Mouse (Mus musculus): ENCODE measurements around the gene Kdsr.

Gene Kdsr

DNA sequence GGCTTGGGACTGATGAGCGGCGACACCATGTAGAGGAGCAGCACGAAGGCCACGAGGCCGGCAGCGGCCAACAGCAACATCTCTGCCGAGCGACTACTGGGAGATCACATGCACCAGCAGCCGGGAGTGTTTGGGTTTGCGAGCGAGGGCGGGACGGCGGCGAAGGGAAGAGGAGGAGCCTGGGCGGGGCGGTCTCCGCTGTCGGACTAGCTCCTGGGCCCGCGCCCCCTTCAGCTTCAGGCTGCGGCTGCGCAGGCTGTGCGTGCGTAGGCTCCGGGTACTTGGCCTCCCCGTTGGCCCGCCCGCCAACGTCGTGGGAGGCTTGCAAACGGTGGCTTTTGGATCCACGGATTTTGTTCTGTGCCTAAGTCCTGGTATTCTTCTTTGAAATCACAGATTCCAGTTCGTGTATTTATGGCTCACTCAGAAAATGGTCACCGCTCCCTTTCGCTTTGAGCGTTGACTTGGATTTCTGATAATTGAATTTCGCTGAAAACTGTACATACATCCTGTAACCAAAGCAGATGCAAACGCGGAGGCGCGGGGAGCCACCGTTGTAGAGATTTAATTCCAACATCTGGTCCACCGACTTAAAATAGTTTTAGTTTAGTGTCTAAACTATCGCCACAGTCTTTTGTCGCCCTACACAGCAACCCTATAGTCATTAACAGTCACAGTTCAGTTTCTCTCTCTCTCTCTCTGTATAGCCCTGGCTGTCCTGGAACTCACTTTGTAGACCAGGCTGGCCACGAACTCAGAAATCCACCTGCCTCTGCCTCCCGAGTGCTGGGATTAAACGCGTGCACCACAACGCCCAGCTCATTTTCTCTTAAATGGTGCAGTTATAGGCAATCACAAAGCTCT lies at the start of gene Kdsr:
TSS of gene Kdsr (minus strand) at position 156 of the 864 bp plus-strand sequence.
- DNase-seq (ENCODE audit: inconsistent ontology term) = peak; percentile 99

DNA sequence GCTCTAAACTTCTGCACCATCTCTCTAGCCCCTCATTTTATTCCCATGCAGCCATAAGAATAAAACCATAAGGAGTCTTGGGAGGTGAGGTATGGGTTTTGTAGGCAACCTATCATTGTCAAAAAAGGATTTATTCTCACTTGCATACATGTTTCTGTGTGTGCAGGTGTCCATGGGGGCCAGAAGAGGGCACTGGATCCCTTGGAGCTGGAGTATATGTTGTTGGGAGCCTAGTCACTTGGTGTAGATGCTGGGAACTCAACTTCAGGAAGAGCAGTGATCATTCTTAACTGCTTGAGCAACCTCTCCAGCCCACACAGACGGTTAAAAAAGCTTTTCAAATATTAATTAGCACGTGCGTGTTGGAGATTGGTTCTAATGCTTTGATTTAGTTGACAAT lies 40.4 kb upstream of the Kdsr start:
- DNase-seq (ENCODE audit: inconsistent ontology term) = no peak

DNA sequence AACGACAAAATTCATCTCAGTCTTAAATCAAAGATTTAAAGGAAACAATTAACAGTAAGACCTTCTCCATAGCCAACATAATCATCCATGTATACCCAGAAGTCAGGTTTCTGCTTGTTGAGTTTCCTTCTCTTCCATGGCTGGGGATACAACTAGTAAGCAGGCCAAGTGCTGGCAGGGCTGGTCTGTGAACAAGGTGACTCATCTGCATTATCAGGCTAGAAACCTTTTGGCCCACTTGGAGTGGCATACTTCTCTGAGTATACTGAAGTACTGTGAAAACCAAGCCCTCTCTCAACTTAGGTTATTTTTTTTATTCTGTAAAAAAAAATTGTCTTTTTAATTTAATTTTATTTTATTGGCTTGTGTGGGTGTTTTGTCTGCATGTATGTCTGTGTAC lies 39.9 kb upstream of the Kdsr start:
- DNase-seq (ENCODE audit: inconsistent ontology term) = no peak

DNA sequence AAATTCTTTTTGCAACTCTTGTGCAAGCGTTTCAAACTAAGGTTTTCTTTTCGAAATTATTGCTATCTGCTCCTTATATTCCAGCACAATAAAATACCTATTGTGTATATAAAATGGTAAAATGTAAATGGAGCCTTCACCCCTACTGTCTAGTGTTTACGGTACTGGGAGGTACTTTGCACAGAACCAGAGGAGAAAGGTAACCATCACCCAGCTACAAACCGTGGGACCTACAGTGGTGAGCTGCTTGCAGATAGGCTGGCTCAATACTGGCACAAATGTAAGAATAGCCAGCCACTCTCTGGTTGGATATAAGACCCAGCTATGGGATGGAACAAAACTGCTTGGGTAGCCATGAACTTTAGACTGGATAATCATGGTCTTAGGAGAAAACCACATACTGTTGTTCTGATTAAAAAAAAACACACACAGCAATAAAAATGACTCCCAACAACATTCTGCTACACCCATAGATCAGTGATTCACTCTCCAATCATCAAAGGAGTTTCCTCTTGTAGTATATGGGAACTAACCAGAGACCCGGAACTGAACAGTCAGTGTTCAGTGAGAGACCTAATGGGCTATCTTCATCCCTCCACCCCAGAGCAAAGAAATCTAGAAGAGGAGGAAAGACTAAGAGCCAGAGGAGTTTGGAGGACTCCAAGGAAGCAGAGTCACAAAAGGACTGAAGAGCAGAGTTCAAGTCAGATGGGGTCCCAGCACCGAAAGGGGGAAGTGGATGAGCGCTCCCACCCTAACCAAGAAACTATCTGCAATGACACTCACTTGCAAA lies 37.7 kb upstream of the Kdsr start:
- no peak for DNase-seq (ENCODE audit: inconsistent ontology term)

DNA sequence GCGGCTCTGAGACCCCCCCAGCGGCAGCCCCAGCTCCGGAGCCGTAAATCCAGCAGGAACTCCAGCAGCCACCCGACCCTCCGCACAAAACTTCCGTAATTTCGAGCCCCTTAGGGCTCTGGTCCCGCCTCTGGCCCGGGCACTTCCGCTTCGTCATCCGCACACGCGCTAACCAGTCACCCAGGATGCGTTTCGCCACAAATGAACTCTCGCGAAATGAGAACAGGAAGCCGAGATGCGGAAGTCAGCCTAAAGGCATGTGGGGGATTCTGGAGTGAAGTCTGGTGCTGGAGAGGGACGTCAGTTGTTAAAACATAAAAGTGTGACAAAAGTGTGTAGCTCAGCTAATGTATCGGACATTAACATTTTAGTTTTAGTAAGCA lies 37.0 kb upstream of the Kdsr start, which contains the start of gene Vps4b:
TSS of gene Vps4b (minus strand) at position 187 of the 383 bp plus-strand sequence.
- DNase-seq (ENCODE audit: inconsistent ontology term) = peak; percentile 95

DNA sequence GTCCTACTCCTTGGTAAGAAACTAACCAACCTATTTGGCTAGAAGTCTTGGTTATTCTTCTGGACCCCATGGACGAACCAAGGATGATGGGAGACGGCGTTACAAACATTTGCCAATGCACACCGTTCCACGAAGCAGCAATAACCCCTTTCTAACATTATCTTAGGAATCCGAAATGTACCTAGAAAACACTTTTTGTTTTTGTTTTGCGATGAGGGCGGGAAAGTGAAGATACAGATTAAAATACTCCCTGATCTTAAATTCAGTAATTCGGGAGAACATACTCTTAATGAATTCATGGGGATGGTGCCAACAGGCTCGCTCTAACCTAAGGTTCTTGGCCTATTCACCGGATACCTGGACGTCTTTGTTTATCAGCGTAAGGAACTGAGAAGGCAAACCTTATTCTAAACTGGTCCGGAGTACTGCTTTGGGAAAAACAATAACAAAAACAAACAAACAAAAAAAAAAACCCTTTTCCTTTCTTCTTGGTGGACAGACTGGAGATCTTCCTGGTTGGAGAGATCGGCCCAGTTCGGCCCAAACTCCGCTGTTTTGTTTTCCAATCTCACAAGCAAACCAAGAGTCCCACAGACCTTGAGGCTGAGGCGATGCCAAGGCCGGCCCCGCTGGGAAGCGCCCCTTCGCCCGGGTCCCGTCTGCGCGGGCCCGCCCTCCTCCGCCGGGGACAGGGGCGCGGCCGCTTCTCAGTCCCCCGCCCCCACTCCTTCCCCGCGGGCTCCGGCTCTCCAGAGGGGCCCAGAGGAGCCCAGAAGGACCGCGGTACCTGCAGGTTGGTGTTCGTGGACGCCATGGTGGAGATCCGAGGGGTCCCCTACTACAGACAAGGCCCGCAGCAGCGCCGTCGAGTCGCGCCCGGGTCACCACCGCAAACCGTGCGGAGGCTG lies 36.4 kb upstream of the Kdsr start:
- DNase-seq (ENCODE audit: inconsistent ontology term) = peak; percentile 80

DNA sequence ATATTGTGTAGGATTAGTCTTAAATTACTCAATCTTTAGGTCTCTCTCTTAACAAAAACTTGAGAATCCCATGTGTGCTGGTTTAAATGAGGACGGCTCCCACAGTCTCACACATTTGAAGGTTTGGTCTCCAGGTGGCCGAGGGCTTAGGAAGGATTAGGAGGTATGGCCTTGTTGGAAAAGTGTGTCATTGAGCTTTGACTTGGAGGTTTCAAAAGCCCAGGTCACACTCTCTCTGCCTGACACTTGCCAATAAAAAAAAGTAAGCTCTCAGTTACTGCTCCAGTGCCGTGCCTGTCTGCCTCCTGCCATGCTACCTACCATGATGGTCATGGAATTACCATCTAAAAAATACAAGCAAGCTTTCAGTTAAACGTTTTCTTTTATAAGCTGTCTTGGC lies 15.4 kb upstream of the Kdsr start:
- no peak for DNase-seq (ENCODE audit: inconsistent ontology term)

DNA sequence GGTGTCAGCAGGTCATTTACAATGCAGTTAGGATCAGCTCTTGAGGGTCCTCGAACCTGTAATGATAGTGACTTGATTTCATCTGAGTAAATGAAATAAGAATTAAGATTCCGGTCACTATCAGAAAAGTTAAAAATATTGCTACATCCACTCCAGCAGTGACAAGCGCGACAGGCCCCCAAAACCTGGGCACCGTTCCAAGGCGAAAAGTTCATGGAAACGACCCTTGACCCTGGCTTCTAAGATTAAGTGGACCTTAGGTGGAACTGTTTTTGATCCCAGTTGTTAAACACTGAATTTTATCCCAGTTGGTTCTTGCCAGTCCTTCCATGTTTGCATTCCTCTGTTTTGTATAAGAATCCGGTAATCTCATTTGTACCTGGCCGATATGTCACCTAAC lies 14.6 kb upstream of the Kdsr start:
- no peak for DNase-seq (ENCODE audit: inconsistent ontology term)

DNA sequence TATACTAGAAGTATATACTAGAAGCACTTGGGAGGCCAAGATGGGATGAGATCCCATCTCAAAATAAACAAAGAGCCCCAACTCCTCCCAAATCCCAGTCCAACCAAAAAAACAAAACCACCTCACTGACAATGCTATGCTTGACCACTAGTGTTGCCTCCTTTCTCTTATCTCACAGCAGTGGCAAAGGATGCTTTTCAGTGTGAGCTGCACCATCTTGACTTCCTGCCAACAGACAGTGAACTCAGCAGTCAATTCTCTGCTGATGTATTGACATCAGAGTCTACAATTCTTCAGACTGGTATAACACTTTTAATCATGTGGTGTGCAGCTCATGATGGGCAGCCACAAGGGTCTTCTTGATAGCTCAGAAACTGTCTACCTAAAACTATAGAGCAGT lies 9.2 kb upstream of the Kdsr start:
- no peak for DNase-seq (ENCODE audit: inconsistent ontology term)

DNA sequence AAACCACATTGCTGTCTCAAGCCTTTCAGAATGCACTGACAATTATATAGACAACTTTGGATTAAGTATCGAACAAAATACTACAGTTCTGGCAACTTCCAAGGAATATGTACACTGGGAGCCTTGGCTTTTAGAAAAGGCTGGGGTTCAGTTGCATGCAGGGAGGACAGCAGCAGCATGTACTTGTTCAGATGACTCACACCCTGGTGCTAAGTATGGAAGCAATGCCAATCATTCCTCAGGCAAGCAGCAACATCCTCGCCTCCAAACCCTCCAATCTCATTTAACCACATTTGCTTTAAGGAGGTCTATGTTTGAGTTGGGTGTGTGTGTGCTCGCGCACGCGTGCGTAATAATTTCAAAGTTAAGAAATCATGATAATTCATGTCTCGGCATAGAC lies 6.2 kb upstream of the Kdsr start:
- DNase-seq (ENCODE audit: inconsistent ontology term) = no peak

DNA sequence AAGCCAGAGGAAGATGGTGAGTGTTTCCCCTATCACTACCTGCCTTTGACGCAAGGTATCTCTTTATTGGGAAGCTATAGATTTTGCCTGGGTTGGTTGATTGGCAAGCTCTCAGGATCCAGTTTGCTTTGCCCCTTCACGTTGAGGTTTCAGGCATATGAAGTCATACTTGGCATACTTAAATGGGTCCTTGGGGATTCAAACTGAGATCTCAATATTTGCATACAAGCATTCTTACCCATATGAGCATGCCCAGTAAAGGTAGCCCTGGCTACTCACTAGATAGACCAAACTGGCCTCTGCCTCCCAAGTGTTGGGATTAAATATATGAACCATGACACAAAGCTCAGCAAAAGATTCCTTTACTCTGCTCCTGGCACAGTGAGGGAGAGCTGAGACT lies 5.3 kb upstream of the Kdsr start:
- DNase-seq (ENCODE audit: inconsistent ontology term) = no peak

DNA sequence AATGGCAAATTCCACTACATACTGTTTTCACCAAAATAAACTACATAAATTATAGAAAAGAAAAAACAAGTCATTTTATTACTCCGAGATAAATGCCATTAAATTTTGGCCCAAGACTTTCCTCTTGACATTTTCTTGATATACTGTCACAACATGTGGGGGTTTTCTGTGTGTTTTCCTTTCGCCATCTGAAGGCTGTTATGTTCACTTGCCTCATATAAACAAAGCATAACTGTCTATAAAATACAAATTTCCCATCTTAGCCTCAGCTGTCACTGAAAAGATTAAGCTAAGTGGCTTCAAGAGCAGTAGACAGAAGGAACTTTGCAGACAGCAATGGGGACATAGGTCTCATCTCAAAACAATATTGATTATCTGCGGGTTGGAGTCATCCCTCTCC lies 4.8 kb upstream of the Kdsr start:
- no peak for DNase-seq (ENCODE audit: inconsistent ontology term)

DNA sequence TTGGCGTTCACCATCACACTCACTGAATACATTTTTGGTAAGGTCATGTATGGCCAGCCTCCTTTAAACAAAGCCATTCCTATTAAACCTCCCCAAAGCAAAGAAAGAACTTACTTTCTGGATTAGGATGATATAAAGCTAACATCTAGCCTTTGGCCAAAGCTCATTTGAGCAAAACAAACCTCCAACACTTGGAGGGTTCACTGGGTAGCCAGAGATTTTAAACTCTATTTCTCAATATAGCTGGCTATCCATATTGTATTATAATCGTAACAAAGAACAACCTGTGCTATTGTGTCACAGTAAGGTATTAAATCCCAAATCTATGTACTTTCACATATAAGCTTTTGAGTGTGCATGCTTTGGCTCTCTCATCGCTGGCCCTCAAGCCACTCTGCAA lies 1.2 kb upstream of the Kdsr start:
- no peak for DNase-seq (ENCODE audit: inconsistent ontology term)

DNA sequence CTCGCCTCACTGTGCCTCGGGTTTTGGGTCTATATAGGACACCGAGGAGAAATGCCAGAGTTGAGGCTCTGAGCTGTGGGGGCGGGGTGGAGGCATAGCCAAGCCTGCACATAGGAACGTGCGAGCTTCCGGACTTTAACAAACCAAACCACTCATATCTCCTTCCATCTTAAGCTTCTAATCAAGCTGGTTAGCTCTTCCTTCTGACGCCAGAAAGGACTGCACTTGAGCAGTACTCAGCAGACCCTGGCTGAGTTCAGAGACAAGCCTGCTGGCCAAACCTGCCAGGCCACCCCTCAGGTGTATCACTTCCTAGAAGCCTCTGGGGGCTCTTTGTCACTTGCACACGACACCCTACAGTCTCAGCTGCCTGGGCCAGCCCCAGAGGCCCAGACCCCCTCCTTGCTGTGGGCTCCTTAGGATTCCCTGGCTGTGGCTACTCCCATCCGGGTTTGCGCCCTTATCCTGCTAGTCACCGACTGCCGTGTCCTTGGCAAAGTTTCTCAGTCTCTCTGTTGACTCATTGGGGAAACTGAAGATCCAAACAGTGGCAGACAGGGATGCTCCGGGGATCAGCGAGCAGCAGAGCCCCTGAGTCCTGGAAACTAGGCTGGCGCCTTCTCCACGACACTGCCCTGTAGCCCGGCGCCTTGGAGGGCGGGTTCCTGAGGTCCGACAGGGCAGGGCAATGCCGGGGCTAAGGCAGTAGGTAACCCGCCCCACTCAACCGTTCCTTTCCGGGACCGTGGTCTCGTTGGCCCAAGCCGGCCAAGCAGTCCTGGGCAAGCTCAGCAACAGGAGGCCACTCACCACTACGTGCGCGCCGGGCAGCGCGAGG lies 574 bp downstream of the Kdsr start:
- peak; percentile 78 for DNase-seq (ENCODE audit: inconsistent ontology term)

DNA sequence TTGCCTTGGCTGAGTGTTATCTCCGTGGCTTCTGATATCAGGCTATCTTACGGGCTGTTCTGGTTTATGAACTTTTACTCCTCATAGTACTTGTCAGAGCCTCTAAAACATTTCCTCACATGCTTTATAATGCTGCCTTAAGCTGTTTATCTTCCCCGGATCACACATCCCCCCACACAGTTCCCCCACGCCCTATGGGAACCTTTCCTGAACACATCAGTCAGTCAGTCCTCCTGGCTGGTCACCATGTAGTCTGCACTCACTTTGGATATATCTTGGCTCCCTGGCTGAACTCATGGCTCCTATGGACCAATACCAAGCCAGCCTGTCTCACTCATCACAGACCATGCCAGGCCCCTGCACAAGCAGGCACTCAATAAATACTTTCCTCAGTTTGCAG lies 2.9 kb downstream of the Kdsr start:
- DNase-seq (ENCODE audit: inconsistent ontology term) = no peak

DNA sequence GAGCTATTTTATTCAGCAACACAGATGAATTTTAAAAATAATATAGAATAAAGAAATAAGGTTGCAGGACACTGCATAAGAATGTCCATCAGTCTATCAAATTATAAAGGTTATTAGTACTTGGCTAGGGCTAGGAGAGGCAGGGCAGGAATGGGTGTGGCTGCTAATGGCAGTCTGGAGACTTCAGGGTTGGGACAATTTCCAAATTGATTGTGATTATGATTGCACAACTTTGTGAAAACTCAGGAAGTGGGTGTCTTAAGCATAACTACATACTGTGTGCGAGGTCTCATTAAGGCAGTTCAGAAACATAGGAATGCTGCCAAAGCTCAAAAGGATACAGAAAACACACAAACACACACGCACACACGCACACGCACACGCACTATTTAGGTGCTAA lies 7.5 kb downstream of the Kdsr start:
- no peak for DNase-seq (ENCODE audit: inconsistent ontology term)

DNA sequence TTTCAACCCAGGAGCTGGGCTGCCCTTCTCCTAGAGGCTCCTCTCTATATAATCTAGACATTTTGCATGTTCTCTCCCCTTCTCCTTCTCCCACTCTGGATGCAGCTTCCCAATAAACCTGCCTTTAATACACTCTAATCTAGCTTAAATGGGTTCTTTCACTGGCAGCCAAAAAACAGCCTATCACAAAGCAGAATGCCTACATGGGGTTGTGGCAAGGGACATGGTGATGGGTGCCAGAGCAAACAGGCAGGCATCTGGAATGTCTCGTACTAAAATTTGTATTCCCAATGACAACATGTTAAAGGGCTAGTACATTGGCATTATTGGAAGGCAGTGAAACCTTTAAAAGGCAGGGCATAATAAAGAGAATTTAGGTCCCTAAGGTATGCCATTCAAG lies 8.9 kb downstream of the Kdsr start:
- DNase-seq (ENCODE audit: inconsistent ontology term) = no peak

DNA sequence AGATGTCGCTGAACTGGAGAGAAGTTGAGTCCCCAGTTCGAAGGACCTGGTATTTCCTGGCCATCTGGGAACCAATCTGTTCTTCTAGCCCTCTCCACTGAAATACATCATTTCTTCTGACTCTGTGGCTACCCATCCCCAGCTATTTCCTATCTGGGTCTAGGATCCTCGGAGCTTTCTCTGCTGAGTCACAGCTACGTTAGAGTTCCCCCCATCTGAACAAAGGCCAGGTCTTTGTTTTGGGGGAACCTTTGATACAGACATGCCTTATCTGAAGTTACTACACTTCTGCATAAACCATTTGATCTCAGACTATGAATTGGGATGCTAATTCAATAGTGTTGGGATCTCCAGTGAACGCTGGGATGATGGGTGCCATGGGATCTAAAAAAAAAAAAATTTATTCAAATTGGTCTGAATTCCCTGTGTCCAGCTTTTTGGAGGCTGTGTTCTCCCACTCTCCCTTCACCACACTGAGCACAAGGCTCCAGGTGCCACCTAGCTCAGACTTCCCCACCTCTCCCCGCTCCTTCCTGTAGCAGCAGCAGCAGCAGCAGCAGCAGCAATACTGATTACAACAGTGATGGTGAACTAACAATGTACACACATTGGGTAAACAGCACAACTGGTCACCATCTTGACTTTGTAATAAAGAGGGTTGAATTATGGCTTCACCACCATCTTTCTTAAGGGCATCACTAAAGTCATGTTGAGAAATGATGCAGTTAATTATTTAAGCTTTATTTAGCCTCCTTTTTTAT lies 10.8 kb downstream of the Kdsr start:
- no peak for DNase-seq (ENCODE audit: inconsistent ontology term)

DNA sequence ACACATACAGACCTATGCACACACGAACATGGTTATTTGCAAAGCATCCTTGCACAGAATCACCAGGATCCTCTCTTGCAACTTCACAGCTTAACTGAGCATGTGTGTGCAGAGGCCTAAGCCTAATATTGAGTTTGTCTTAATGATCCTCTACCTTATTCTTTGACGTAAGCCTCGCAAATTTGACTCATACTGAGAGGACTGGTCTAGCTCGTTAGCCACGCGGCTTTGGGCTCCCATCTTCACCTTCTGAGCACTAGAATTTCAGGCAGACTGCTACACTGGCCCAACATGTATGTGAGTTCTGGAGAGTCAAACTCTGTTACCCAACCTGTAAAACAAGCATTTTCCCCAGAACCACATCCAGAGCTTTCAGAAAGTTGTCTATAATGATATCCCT lies 16.5 kb downstream of the Kdsr start:
- DNase-seq (ENCODE audit: inconsistent ontology term) = no peak

DNA sequence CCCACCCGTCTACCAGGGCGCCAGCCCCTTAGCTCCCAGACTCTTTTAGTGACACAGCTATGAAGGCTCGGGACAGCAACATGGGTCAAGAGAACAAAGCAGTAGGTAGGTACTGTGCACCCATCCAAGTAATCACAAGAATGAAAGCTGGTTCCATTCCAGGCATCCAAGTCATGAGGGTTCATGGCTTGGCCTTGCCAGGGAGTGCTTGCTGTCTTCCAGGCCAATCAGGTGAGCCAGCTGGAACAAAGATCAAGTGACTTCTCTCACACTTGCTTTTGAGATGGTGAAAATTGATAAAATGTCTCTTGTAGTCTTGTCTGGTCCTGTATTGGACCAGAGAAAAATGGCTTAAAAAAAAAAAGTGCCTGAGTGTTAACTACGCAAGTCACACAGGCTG lies 18.8 kb downstream of the Kdsr start:
- no peak for DNase-seq (ENCODE audit: inconsistent ontology term)

Measured in Muller cell, postnatal 12 days (primary cell).